Mouse (Mus musculus) embryonic facial prominence, embryonic 10.5 days (tissue): ENCODE data around the gene Lpgat1. TPM values are rescaled to one million over a fixed set of nuclear protein-coding genes. Genes with fewer than 3 reads are reported as not detected.
A peak's percentile ranks its signal among the peaks of the same experiment; 100 is the strongest.

ENCODE experiments used
- DNase-seq: peaks from one replicate; pipeline ENCODE4 v3.0.0-alpha.2; 2017; ENCODE audit warnings: low spot score
- H3K27ac ChIP-seq: fragments of 300-500 bp; sonication (generic); replicated peaks from 2 replicates; pipeline ENCODE4 v1.5.1; 2016; ENCODE audit warnings: mild to moderate bottlenecking
- H3K27me3 ChIP-seq: fragments of 300-500 bp; sonication (generic); replicated peaks from 2 replicates; pipeline ENCODE4 v1.6.1; 2016; ENCODE audit warnings: low read depth, mild to moderate bottlenecking; ENCODE audit not compliant: poor library complexity, severe bottlenecking
- H3K36me3 ChIP-seq: fragments of 300-500 bp; sonication (generic); replicated peaks from 2 replicates; pipeline ENCODE4 v1.6.1; 2016; ENCODE audit warnings: mild to moderate bottlenecking, moderate library complexity
- H3K4me1 ChIP-seq: fragments of 300-500 bp; sonication (generic); 2 replicates; pipeline ENCODE4 v1.6.1; 2016
- H3K4me3 ChIP-seq: fragments of 300-500 bp; sonication (generic); 2 replicates; pipeline ENCODE4 v1.5.1; 2016; ENCODE audit warnings: mild to moderate bottlenecking, moderate library complexity
- H3K9me3 ChIP-seq: fragments of 300-500 bp; sonication (generic); 2 replicates; pipeline ENCODE4 v1.6.1; 2016; ENCODE audit warnings: mild to moderate bottlenecking
- WGBS: fragments of 180-500 bp; shearing (Covaris S2); methylation state at CpG from one replicate; pipeline ENCODE4 v1.1.7; 2016; 5-methylcytosine and 5-hydroxymethylcytosine counted together
- polyA plus RNA-seq: library from polyadenylated mRNA; unstranded; fragments of >200 nt; fragmentation: Nextera tagmentation; extraction: Ambion mirVana; gene quantifications from 2 replicates; pipeline ENCODE4 v1.2.1, GENCODE M21; 2016

Lpgat1 gene
- polyA plus RNA-seq, 1 experiment from 2014 or later = 24.0 TPM

DNA sequence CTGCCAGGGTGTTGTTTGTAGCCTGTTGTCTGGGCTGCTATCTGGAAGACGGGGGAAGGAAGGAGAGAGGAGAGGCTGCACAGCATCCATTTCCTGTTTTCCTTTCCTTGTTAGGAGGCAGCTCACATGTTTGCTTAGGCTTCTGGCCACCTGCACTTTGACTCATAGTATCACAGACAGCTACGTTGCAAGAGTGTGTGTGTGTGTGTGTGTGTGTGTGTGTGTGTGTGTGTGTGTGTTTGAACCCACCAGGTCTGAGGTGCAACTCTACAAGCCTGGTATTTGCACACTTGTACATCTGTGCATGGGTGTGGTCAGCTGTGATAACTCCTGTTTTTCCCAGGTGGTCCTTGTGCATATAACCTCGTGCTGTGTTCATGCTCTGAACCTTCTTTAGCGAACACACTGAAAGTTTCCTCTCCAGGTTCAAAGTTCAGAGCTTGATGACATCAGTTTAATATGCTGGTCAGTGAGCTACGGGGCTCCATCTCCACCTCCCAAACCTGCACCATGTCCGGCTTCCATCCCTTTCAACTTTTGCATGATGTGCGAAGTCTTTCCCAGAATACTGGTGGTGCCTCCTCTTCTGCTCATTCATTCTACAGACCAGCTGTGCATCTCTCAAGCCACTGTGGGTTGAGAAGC lies 76.4 kb downstream of the Lpgat1 start:
- peak overlapping the region; percentile 20; the same call in 1 of the 2 replicates for H3K27ac ChIP-seq
- H3K4me1 ChIP-seq = peaks cover 8% of the 10 kb centered on the region; the same call in 1 of the 2 replicates
- peaks cover 13% of the 10 kb centered on the region; the same call in 1 of the 2 replicates for H3K9me3 ChIP-seq
- H3K27me3 ChIP-seq = no peaks in the 10 kb centered on the region
- DNase-seq = no peak
- WGBS = 86% methylated on average over 7 of the region's 7 CpGs
- H3K36me3 ChIP-seq = no peaks in the 10 kb centered on the region
- no peak overlapping the region for H3K4me3 ChIP-seq

DNA sequence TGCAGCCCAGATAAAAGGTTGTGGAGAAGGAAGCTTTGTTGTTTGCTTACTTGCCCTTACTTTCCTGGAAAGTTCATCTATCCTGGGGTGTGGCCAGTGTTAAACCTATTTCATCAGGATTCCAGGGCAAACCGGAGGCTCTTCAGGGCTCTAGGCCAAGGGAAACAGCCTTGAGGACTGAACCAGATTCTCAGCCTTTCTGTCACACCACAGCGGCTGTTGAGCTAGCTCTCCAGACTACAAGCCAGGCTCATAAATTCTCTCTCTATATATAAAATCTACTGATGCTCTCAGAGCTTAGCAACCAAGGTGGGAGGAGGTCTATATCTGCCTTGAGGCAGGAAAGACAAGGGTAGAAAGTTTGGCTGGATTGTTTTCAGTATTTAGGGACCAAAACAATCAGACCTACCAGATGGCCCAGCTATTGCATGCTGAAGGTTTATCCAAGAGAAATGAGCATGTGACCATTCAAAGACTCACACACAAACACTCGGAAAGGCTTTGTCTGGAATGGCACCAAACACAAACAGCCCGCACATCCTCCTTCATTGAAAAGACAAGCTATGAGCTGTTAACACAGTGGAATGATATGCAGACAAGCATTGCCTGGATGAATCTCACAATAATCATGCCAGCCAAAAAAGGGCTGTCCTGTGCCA lies 78.7 kb downstream of the Lpgat1 start:
- no peak for DNase-seq
- H3K4me3 ChIP-seq = no peak overlapping the region
- H3K36me3 ChIP-seq = no peaks in the 10 kb centered on the region
- WGBS = 92% methylated on average over 4 of the region's 4 CpGs
- H3K27ac ChIP-seq = no peak overlapping the region
- no peaks in the 10 kb centered on the region for H3K27me3 ChIP-seq
- H3K4me1 ChIP-seq = peaks cover 8% of the 10 kb centered on the region; the same call in 1 of the 2 replicates
- 0 out of 2 replicates have a peak, but pooled peaks cover 5% of the 10 kb centered on the region for H3K9me3 ChIP-seq

DNA sequence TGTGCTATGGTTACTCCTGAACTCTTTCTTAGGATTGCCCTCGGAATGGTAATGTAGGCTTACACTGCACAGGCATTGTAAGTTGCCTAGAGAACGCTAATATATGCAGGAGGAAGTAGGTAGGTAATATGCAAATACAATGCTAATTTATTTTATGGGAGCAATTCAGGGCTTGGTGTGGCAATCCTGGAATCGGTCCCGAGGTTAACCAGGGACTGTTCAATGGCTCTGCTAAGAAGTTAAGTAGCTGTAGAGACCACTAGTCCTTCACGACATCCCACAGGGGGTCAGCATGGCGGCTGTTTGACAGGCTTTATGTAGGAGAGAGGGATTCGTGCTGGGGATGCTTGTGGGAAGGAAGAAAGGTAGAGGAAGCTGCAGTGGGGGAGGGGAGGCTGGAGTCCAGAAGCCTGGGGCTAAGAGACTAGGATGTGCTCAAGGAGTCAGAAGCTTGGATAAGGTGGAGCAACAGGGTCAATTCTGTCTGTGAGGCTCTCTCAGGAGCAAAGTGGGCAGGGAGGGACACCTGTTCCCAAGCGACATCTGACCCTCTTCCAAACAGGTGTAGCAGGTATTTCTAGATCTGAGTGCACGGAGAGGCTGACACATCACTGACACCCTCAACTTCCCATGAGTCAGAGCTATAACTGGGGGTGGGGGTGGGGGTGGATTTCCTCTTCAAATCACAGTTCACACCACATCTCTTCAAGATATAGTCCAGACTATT lies 84.6 kb downstream of the Lpgat1 start:
- no peaks in the 10 kb centered on the region for H3K36me3 ChIP-seq
- peaks cover 8% of the 10 kb centered on the region; the same call in 1 of the 2 replicates for H3K9me3 ChIP-seq
- H3K4me3 ChIP-seq = no peak overlapping the region
- H3K4me1 ChIP-seq = peaks cover 11% of the 10 kb centered on the region
- WGBS = 62% methylated on average over 9 of the region's 9 CpGs
- DNase-seq = no peak
- no peak overlapping the region; the same call in 1 of the 2 replicates for H3K27ac ChIP-seq
- no peaks in the 10 kb centered on the region for H3K27me3 ChIP-seq

DNA sequence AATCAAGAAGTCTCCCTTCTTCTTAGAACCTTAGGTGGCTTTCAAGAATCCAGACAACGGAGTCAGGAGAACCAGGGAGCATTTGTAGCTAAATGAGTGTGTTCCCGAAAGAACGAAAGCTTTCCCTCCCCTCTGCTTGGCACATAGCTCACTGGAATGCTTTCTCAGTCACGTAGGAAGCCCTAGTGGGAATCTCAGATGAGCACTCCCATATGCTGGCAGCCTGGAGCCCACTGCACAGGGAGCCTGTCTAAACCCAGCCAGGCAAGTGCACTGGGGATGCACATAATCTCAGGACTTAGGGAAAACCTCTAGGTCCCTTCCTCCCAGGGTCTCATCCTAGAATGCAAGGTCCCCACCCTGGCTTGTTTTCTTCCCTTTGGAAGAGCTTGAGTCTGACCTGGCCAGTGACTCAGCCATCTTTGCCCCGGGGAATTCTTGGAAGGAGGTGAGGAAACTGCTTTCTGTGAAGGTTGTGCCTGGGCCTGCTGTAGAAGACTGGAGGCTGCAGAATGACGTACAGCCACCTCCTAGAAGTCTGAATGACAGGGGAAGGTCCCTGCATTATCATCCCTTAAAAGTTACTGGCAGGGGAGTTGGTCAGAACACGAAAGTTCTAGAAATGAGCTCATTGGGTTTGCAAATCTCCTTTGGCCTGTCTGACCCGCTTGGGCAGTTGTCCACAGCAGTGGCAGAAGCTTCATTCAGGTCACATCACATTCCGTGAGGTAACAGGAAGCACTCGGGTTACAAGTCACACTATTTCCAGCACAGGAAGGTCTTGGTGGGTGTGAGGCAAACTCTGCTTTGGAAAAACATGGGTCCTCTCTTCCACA lies 85.4 kb downstream of the Lpgat1 start:
- H3K36me3 ChIP-seq = no peaks in the 10 kb centered on the region
- no peak for DNase-seq
- H3K9me3 ChIP-seq = peaks cover 8% of the 10 kb centered on the region; the same call in 1 of the 2 replicates
- peaks cover 11% of the 10 kb centered on the region for H3K4me1 ChIP-seq
- no peak overlapping the region for H3K4me3 ChIP-seq
- WGBS = 68% methylated on average over 10 of the region's 10 CpGs
- H3K27ac ChIP-seq = no peak overlapping the region; the same call in 1 of the 2 replicates
- H3K27me3 ChIP-seq = no peaks in the 10 kb centered on the region

DNA sequence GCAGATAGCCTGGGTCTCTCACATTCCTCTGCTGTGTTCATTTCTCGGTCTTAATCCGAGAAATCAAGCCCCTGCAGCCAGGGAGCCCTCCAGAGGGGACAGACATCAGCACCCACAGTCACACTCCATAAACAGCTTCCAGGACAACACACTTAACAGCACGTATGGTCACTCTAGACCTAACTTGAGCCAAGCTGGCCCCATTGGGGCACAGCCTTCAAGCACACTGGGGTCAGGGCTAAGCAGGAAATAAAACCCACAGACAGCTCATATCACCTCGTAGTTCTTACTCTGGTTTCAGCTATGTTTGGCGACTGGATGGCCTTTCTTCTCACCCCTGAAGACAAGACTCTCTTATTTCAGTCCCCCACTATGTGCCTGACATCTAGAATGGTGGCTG lies 87.1 kb downstream of the Lpgat1 start:
- WGBS = 66% methylated on average over 5 of the region's 5 CpGs
- Histone ChIP-seq H3K36me3 (no peaks in the 10 kb centered on the region), H3K4me1 (peaks cover 11% of the 10 kb centered on the region), H3K9me3 (peaks cover 3% of the 10 kb centered on the region; the same call in 1 of the 2 replicates), H3K27me3 (no peaks in the 10 kb centered on the region), H3K27ac (no peak overlapping the region), H3K4me3 (no peak overlapping the region)
- DNase-seq = no peak

DNA sequence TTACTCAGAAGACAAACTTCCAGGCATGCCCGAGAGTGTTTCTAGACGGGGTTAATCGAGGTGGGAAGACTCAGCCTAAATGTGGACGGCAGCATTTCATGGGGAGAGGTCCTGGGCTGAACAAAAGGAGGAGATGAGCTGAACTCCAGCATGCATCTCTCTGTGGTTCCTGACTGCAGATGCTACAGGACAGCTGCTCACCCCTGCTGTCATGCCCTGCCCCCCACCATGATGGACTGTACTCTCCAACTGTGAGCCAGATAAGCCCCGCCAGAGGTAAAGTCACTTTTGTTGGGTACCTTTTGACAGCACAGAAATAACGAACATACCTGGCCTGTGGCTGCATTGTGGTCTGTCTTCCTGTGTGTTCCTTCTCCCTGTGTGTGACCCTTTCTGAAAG lies 88.2 kb downstream of the Lpgat1 start:
- Histone ChIP-seq H3K27me3 (no peaks in the 10 kb centered on the region), H3K4me3 (no peak overlapping the region), H3K9me3 (peaks cover 3% of the 10 kb centered on the region; the same call in 1 of the 2 replicates), H3K4me1 (peaks cover 11% of the 10 kb centered on the region), H3K36me3 (no peaks in the 10 kb centered on the region), H3K27ac (no peak overlapping the region)
- 80% methylated on average over 6 of the region's 6 CpGs for WGBS
- no peak for DNase-seq

DNA sequence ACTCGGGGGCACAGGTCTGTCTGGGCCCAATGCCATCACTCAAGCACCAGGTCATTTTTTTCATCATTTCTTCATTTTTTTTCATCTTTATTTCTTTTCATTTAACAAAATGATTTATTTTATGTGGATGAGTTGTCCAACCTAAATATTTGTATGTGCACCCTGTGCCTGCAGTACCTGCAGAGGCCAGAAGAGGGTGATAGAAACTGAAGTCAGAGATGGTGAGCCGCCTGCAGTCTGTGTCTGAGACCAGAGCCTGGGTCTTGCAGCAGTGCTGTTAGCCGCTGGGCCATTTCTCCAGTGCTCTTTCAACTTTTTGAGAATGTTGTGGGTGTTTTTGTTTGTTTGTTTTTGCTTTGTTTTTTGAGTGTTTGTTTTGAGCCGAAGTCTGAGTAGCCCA lies 89.1 kb downstream of the Lpgat1 start:
- H3K27ac ChIP-seq = no peak overlapping the region
- 93% methylated on average over 4 of the region's 4 CpGs for WGBS
- no peaks in the 10 kb centered on the region for H3K36me3 ChIP-seq
- no peaks in the 10 kb centered on the region for H3K27me3 ChIP-seq
- peaks cover 11% of the 10 kb centered on the region for H3K4me1 ChIP-seq
- no peak overlapping the region for H3K4me3 ChIP-seq
- peaks cover 3% of the 10 kb centered on the region; the same call in 1 of the 2 replicates for H3K9me3 ChIP-seq
- no peak for DNase-seq

DNA sequence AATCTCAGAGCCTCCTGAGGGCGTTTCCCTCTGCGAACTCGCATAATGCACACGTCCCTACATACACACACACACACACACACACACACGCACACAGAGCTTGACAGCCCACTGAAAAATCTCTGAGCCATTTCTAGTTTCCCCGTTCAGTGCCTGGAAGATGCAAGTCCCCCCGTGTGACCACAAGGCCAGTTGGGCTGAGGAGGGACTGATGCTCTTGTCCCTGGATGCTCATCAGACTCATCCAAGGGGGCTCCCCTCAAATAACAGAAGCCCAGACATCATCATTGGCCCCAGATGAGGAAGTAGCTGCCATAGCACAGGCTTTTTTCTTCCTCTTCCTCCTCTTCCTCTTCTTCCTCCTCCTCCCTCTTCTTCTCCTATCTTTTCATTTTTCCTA lies 90.3 kb downstream of the Lpgat1 start:
- H3K27ac ChIP-seq = no peak overlapping the region
- H3K27me3 ChIP-seq = no peaks in the 10 kb centered on the region
- H3K9me3 ChIP-seq = peaks cover 3% of the 10 kb centered on the region; the same call in 1 of the 2 replicates
- 84% methylated on average over 7 of the region's 7 CpGs for WGBS
- H3K4me1 ChIP-seq = peaks cover 7% of the 10 kb centered on the region
- no peak overlapping the region for H3K4me3 ChIP-seq
- H3K36me3 ChIP-seq = no peaks in the 10 kb centered on the region
- DNase-seq = no peak

DNA sequence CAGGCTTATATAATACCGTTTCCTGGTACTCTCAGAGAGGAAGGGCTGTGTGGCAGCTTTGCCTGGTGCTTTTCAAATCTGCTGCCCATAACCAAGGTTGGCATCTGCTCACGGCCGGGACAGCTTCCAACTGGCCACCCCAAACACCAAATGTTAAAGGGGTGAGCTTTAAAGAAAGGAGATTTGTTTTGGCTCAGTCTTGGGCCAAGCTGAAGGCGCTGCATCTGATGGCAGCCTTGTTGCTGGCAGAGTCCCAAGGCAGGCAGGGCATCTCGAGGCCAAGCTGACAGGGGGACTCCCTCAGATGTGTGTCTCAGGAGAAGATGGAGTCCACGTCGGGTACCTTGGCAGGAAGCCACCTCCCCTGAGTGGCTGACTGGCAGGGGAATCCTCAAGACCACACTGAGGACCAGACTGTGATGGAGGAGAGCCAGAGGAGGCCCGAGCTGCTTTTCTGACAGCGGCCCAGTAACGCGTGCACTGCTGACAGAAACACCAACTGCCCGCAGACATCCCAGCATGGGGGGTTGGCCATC lies 91.1 kb downstream of the Lpgat1 start:
- Histone ChIP-seq H3K27me3 (no peaks in the 10 kb centered on the region), H3K27ac (no peak overlapping the region), H3K4me1 (no peaks in the 10 kb centered on the region), H3K36me3 (no peaks in the 10 kb centered on the region), H3K4me3 (no peak overlapping the region), H3K9me3 (peaks cover 3% of the 10 kb centered on the region; the same call in 1 of the 2 replicates)
- no peak for DNase-seq
- 89% methylated on average over 12 of the region's 12 CpGs for WGBS

DNA sequence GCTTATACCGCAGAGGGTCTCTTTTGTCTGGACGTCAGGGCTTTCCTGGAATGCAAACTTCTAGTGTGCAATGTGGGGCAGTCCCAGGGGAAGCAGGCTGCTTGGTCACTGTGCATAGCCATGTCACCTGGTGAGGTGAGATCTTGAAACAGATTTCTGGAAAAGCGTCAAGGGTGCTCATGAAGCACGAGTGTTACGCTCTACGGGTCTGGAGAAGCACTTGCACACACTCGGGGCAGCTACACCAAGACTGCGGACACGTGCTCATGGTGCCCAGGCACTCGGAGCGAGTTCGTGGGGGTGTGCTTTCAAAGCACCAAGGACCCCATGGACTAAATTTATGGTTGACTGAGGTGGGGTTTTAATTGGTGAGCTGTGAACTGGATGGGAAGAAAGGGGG lies 94.1 kb downstream of the Lpgat1 start:
- Histone ChIP-seq H3K27ac (no peak overlapping the region), H3K9me3 (peaks cover under 1% of the 10 kb centered on the region; the same call in 1 of the 2 replicates), H3K36me3 (no peaks in the 10 kb centered on the region), H3K4me3 (no peak overlapping the region), H3K27me3 (no peaks in the 10 kb centered on the region), H3K4me1 (peaks cover 12% of the 10 kb centered on the region)
- no peak for DNase-seq
- 87% methylated on average over 12 of the region's 12 CpGs for WGBS

DNA sequence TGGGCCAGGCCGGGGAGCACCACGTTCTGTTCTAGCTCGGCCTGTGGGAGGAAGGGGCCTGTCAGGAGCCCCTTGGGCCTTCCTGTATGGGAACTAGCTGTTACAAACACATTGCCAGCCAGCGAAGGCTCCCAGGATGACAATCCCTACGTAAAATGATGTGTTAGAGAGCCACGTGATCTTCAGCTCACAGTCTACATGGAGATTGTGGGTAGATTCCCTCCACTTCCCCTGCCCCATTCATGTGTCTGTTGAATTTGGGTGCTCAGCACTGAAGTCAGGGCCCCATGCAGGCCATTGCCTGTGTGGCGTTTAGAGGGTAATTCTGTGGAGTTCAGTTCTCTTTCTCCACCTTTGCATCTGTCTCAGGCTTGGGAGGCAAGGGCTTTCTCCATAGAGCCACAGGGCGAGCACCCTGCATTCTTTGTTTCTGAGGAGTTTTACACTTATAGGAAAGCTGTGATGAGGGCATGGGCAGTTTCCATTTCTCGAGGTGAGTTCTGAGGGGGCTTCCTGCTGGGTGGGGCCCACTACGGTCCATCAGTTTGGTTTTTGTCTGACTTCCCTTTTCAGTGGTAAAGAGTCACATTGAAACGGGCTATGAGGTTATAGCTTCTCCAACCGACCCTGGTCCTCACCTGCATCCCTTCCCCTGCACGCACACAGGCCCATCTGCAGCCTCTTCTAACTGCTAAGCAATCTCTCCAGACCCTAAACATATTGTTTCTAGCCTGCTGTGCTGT lies 95.5 kb downstream of the Lpgat1 start:
- no peaks in the 10 kb centered on the region for H3K36me3 ChIP-seq
- no peaks in the 10 kb centered on the region for H3K9me3 ChIP-seq
- H3K27ac ChIP-seq = no peak overlapping the region
- DNase-seq = no peak
- H3K4me3 ChIP-seq = no peak overlapping the region
- no peaks in the 10 kb centered on the region for H3K27me3 ChIP-seq
- peaks cover 16% of the 10 kb centered on the region for H3K4me1 ChIP-seq
- WGBS = 89% methylated on average over 13 of the region's 13 CpGs
